Mouse (Mus musculus) lung, embryonic 15.5 days (tissue): ENCODE results near the gene Thoc3. TPM values are rescaled to one million over a fixed set of nuclear protein-coding genes. Genes with fewer than 3 reads are reported as not detected.
A peak's percentile ranks its signal among the peaks of the same experiment; 100 is the strongest.

Experiments used
- ATAC-seq: fragments of 200-750 bp; cut with Nextera tagmentation; 2 replicates; pipeline ENCODE4 v1.8.0; 2017; ENCODE audit warnings: moderate number of reproducible peaks, borderline replicate concordance; ENCODE audit not compliant: low FRiP score, low TSS enrichment; ENCODE audit errors: extremely low read depth
- H3K27ac ChIP-seq: fragments of 300-500 bp; sonication (generic); 2 replicates; pipeline ENCODE4 v1.5.1; 2015; ENCODE audit warnings: moderate library complexity, mild to moderate bottlenecking, inconsistent platforms
- H3K27me3 ChIP-seq: fragments of 300-500 bp; sonication (generic); 2 replicates; pipeline ENCODE4 v1.6.1; 2015; ENCODE audit warnings: inconsistent platforms
- H3K36me3 ChIP-seq: fragments of 300-500 bp; sonication (generic); 2 replicates; pipeline ENCODE4 v1.6.1; 2015; ENCODE audit warnings: inconsistent platforms
- H3K4me1 ChIP-seq: fragments of 300-500 bp; sonication (generic); 2 replicates; pipeline ENCODE4 v1.6.1; 2015; ENCODE audit warnings: inconsistent platforms
- H3K4me2 ChIP-seq: fragments of 300-500 bp; sonication (generic); 2 replicates; pipeline ENCODE4 v1.6.1; 2015; ENCODE audit warnings: inconsistent platforms, mild to moderate bottlenecking, moderate library complexity
- H3K4me3 ChIP-seq: fragments of 300-500 bp; sonication (generic); 2 replicates; pipeline ENCODE4 v1.5.1; 2015; ENCODE audit warnings: mild to moderate bottlenecking, inconsistent platforms
- H3K9ac ChIP-seq: fragments of 300-500 bp; sonication (generic); 2 replicates; pipeline ENCODE4 v1.6.1; 2015; ENCODE audit warnings: inconsistent platforms
- H3K9me3 ChIP-seq: fragments of 300-500 bp; sonication (generic); 2 replicates; pipeline ENCODE4 v1.6.1; 2016; ENCODE audit warnings: inconsistent platforms
- WGBS: fragments of 180-500 bp; shearing (Covaris S2); methylation state at CpG from one replicate; pipeline ENCODE4 v1.1.7; 2015; 5-methylcytosine and 5-hydroxymethylcytosine counted together
- polyA plus RNA-seq: library from polyadenylated mRNA; unstranded; fragments of >200 nt; fragmentation: Nextera tagmentation; extraction: Ambion mirVana; gene quantifications from 2 replicates; pipeline ENCODE4 v1.2.1, GENCODE M21; 2015

Thoc3 gene
- polyA plus RNA-seq, 1 experiment from 2014 or later = 121 TPM

GRCm38 (mm10) chr13:54437083-54437482, 31.6 kb downstream of the Thoc3 start:
- Histone ChIP-seq H3K27ac (no peak overlapping the region), H3K9ac (no peak overlapping the region), H3K9me3 (no peaks in the 10 kb centered on the region), H3K4me2 (no peak overlapping the region), H3K27me3 (no peaks in the 10 kb centered on the region; the same call in 1 of the 2 replicates), H3K36me3 (no peaks in the 10 kb centered on the region), H3K4me3 (no peak overlapping the region), H3K4me1 (peaks cover 20% of the 10 kb centered on the region)
- 64% methylated on average over 6 of the region's 6 CpGs for WGBS
- no peak for ATAC-seq

GRCm38 (mm10) chr13:54436666-54437065, 32.0 kb downstream of the Thoc3 start:
- no peak overlapping the region for H3K9ac ChIP-seq
- H3K4me3 ChIP-seq = no peak overlapping the region
- no peaks in the 10 kb centered on the region; the same call in 1 of the 2 replicates for H3K27me3 ChIP-seq
- H3K4me2 ChIP-seq = no peak overlapping the region
- no peak for ATAC-seq
- no peaks in the 10 kb centered on the region for H3K36me3 ChIP-seq
- no peak overlapping the region for H3K27ac ChIP-seq
- H3K9me3 ChIP-seq = no peaks in the 10 kb centered on the region
- H3K4me1 ChIP-seq = peaks cover 20% of the 10 kb centered on the region
- 53% methylated on average over 5 of the region's 5 CpGs for WGBS

- H3K36me3 ChIP-seq = no peaks in the 10 kb centered on the region
- peaks cover 3% of the 10 kb centered on the region; the same call in 1 of the 2 replicates for H3K4me1 ChIP-seq
- no peak for ATAC-seq
- no peak overlapping the region for H3K4me3 ChIP-seq
- 84% methylated on average over 9 of the region's 9 CpGs for WGBS
- H3K9ac ChIP-seq = no peak overlapping the region
- no peak overlapping the region for H3K27ac ChIP-seq
- H3K9me3 ChIP-seq = no peaks in the 10 kb centered on the region
- H3K4me2 ChIP-seq = no peak overlapping the region
- no peaks in the 10 kb centered on the region for H3K27me3 ChIP-seq
These were observed 37.5 kb downstream of the Thoc3 start for GRCm38 (mm10) chr13:54431161-54431560.

GRCm38 (mm10) chr13:54430051-54430450, 38.6 kb downstream of the Thoc3 start:
- Histone ChIP-seq H3K27me3 (no peaks in the 10 kb centered on the region), H3K36me3 (no peaks in the 10 kb centered on the region), H3K27ac (no peak overlapping the region), H3K4me3 (no peak overlapping the region), H3K4me1 (peaks cover 12% of the 10 kb centered on the region), H3K9ac (no peak overlapping the region), H3K9me3 (no peaks in the 10 kb centered on the region), H3K4me2 (no peak overlapping the region)
- WGBS = 22% methylated on average over 2 of the region's 2 CpGs
- ATAC-seq = no peak

GRCm38 (mm10) chr13:54428771-54429170, 39.9 kb downstream of the Thoc3 start:
- Histone ChIP-seq H3K4me1 (peaks cover 21% of the 10 kb centered on the region), H3K4me2 (no peak overlapping the region), H3K27ac (no peak overlapping the region), H3K27me3 (no peaks in the 10 kb centered on the region), H3K9me3 (no peaks in the 10 kb centered on the region), H3K36me3 (no peaks in the 10 kb centered on the region), H3K4me3 (no peak overlapping the region), H3K9ac (no peak overlapping the region)
- no peak for ATAC-seq
- WGBS = 67% methylated on average over 3 of the region's 3 CpGs

GRCm38 (mm10) chr13:54426781-54427655, 41.6 kb downstream of the Thoc3 start:
- 69% methylated on average over 10 of the region's 10 CpGs for WGBS

GRCm38 (mm10) chr13:54425269-54425668, 43.4 kb downstream of the Thoc3 start:
- no peaks in the 10 kb centered on the region for H3K36me3 ChIP-seq
- H3K4me2 ChIP-seq = no peak overlapping the region
- peak overlapping the region; percentile 88 for H3K27ac ChIP-seq
- 8% methylated on average over 2 of the region's 2 CpGs for WGBS
- no peak overlapping the region for H3K9ac ChIP-seq
- 0 out of 2 replicates have a peak, but pooled peaks cover 3% of the 10 kb centered on the region for H3K9me3 ChIP-seq
- no peak overlapping the region for H3K4me3 ChIP-seq
- ATAC-seq = peak; percentile 95
- H3K27me3 ChIP-seq = no peaks in the 10 kb centered on the region
- peaks cover 21% of the 10 kb centered on the region for H3K4me1 ChIP-seq

More at GRCm38 (mm10) chr13:54426781-54427655, 41.6 kb downstream of the Thoc3 start:
- Histone ChIP-seq H3K4me1 (peaks cover 21% of the 10 kb centered on the region), H3K27me3 (no peaks in the 10 kb centered on the region), H3K4me3 (no peak overlapping the region), H3K9ac (no peak overlapping the region), H3K27ac (no peak overlapping the region), H3K4me2 (no peak overlapping the region), H3K9me3 (0 out of 2 replicates have a peak, but pooled peaks cover 3% of the 10 kb centered on the region), H3K36me3 (no peaks in the 10 kb centered on the region)
- no peak for ATAC-seq

- no peak overlapping the region for H3K4me3 ChIP-seq
- H3K36me3 ChIP-seq = no peaks in the 10 kb centered on the region
- peaks cover 11% of the 10 kb centered on the region for H3K4me1 ChIP-seq
- H3K9ac ChIP-seq = no peak overlapping the region
- 71% methylated on average over 12 of the region's 12 CpGs for WGBS
- H3K27me3 ChIP-seq = no peaks in the 10 kb centered on the region
- H3K4me2 ChIP-seq = no peak overlapping the region
- ATAC-seq = no peak
- H3K27ac ChIP-seq = no peak overlapping the region
- 0 out of 2 replicates have a peak, but pooled peaks cover 3% of the 10 kb centered on the region for H3K9me3 ChIP-seq
These were observed 48.4 kb downstream of the Thoc3 start for GRCm38 (mm10) chr13:54420226-54420625.

- 0 out of 2 replicates have a peak, but pooled peaks cover 3% of the 10 kb centered on the region for H3K9me3 ChIP-seq
These were observed 49.8 kb downstream of the Thoc3 start for GRCm38 (mm10) chr13:54418781-54419327.

GRCm38 (mm10) chr13:54415059-54415458, 53.6 kb downstream of the Thoc3 start:
- H3K9ac ChIP-seq = no peak overlapping the region
- H3K36me3 ChIP-seq = no peaks in the 10 kb centered on the region
- ATAC-seq = no peak
- H3K4me2 ChIP-seq = no peak overlapping the region
- H3K9me3 ChIP-seq = no peaks in the 10 kb centered on the region
- 93% methylated on average over 4 of the region's 4 CpGs for WGBS
- no peaks in the 10 kb centered on the region for H3K27me3 ChIP-seq
- H3K27ac ChIP-seq = no peak overlapping the region
- H3K4me1 ChIP-seq = peaks cover 5% of the 10 kb centered on the region
- no peak overlapping the region for H3K4me3 ChIP-seq

More at GRCm38 (mm10) chr13:54418781-54419327, 49.8 kb downstream of the Thoc3 start:
- 71% methylated on average over 10 of the region's 10 CpGs for WGBS
- no peaks in the 10 kb centered on the region for H3K4me1 ChIP-seq
- H3K27ac ChIP-seq = no peak overlapping the region
- no peaks in the 10 kb centered on the region for H3K36me3 ChIP-seq
- H3K4me2 ChIP-seq = no peak overlapping the region
- H3K4me3 ChIP-seq = no peak overlapping the region
- no peak overlapping the region for H3K9ac ChIP-seq
- no peaks in the 10 kb centered on the region for H3K27me3 ChIP-seq
- ATAC-seq = no peak

GRCm38 (mm10) chr13:54412721-54413120, 55.9 kb downstream of the Thoc3 start:
- ATAC-seq = no peak
- Histone ChIP-seq H3K4me3 (no peak overlapping the region), H3K4me1 (peaks cover 5% of the 10 kb centered on the region), H3K4me2 (no peak overlapping the region), H3K27me3 (no peaks in the 10 kb centered on the region), H3K9me3 (no peaks in the 10 kb centered on the region), H3K27ac (no peak overlapping the region), H3K36me3 (no peaks in the 10 kb centered on the region), H3K9ac (no peak overlapping the region)
- WGBS = 59% methylated on average over 4 of the region's 4 CpGs

- 0 out of 2 replicates have a peak, but pooled peaks have one; percentile 23 for ATAC-seq
- WGBS = 21% methylated on average over 7 of the region's 7 CpGs
- no peaks in the 10 kb centered on the region for H3K36me3 ChIP-seq
- peaks cover 5% of the 10 kb centered on the region for H3K4me1 ChIP-seq
- no peaks in the 10 kb centered on the region for H3K9me3 ChIP-seq
- H3K4me2 ChIP-seq = no peak overlapping the region
- H3K27me3 ChIP-seq = no peaks in the 10 kb centered on the region
- H3K4me3 ChIP-seq = no peak overlapping the region
- H3K27ac ChIP-seq = no peak overlapping the region
- no peak overlapping the region for H3K9ac ChIP-seq
These were observed 56.4 kb downstream of the Thoc3 start for GRCm38 (mm10) chr13:54412236-54412635.
